Mouse (Mus musculus) urinary bladder, postnatal 4 days (tissue): ENCODE data around the gene S1pr4.

Source experiments
- DNase-seq, 2 experiments: peaks; one replicate each; pipeline ENCODE4 v3.0.0; 2021 to 2022; ENCODE audit warnings: low spot score in 2 of 2

S1pr4 gene

GRCm38 (mm10) chr10:81519227-81519977 lies 19.5 kb upstream of the S1pr4 start:
- no peak for DNase-seq

- DNase-seq = peak in 1 of 2 experiments; percentile 76
Measured at GRCm38 (mm10) chr10:81518546-81518945, 18.6 kb upstream of the S1pr4 start.

GRCm38 (mm10) chr10:81517227-81517626 lies 17.3 kb upstream of the S1pr4 start:
- DNase-seq = no peak

GRCm38 (mm10) chr10:81513798-81514197 lies 13.9 kb upstream of the S1pr4 start:
- no peak for DNase-seq

- no peak for DNase-seq
Measured at GRCm38 (mm10) chr10:81510246-81510810, 10.4 kb upstream of the S1pr4 start.

GRCm38 (mm10) chr10:81507691-81508489 lies 8.0 kb upstream of the S1pr4 start:
- no peak for DNase-seq

- no peak for DNase-seq
Measured at GRCm38 (mm10) chr10:81507095-81507494, 7.2 kb upstream of the S1pr4 start.

- DNase-seq = no peak
Measured at GRCm38 (mm10) chr10:81505016-81505664, 5.2 kb upstream of the S1pr4 start.

GRCm38 (mm10) chr10:81502658-81503057 lies 2.7 kb upstream of the S1pr4 start:
- DNase-seq = peak; percentile 75 to 90

GRCm38 (mm10) chr10:81501863-81502262 lies 1.9 kb upstream of the S1pr4 start:
- no peak for DNase-seq

- no peak for DNase-seq
Measured at GRCm38 (mm10) chr10:81499250-81499901, 556 bp downstream of the S1pr4 start.

GRCm38 (mm10) chr10:81498316-81499249 lies 1.3 kb downstream of the S1pr4 start:
- DNase-seq = no peak

GRCm38 (mm10) chr10:81497401-81498270 lies 2.3 kb downstream of the S1pr4 start:
- DNase-seq = no peak

GRCm38 (mm10) chr10:81496969-81497368 lies 3.0 kb downstream of the S1pr4 start:
- no peak for DNase-seq

- peak; percentile 96 to 98 for DNase-seq
Measured at GRCm38 (mm10) chr10:81496264-81496901, 3.5 kb downstream of the S1pr4 start, which contains the start of gene Ncln. TSS of gene Ncln (minus strand) at chr10:81496392.

- DNase-seq = no peak
Measured at GRCm38 (mm10) chr10:81495616-81496263, 4.2 kb downstream of the S1pr4 start.

GRCm38 (mm10) chr10:81495151-81495550 lies 4.8 kb downstream of the S1pr4 start:
- DNase-seq = no peak

GRCm38 (mm10) chr10:81494260-81495041 lies 5.5 kb downstream of the S1pr4 start:
- DNase-seq = no peak
